Mouse (Mus musculus): Measurements from ENCODE around the gene Htr2a.

Gene Htr2a

DNA sequence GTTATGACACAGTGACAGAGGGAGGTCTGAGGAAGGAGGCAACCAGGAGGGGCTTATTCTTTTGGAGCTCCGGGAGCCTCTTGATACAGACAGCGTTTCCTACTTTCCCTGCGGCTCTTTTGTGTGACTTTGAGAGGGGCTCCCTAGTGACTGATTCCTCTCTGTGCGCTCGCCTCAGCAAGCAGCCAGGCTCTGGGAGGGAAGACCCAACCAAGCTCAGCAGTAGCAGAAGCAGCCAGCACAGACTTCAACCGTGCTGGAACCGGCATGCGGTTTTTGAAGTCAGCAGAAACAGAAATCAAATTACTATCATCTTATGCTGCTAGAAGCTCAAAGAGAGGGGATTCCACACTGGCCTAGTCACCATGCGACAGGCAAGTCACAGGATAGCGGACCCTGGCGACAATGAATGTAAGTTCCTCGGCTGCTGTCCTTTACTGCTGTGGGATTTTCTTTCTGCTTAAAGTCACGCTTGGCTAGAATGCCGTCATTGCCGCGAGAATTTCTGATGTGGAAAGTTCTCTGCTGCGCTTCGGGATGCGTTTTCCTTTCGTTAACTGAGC is at the start of gene Htr2a:
Gene Htr2a, plus strand, starts transcription at position 22 of the 563 bp plus-strand sequence.
- peak; percentile 12 for DNase-seq

DNA sequence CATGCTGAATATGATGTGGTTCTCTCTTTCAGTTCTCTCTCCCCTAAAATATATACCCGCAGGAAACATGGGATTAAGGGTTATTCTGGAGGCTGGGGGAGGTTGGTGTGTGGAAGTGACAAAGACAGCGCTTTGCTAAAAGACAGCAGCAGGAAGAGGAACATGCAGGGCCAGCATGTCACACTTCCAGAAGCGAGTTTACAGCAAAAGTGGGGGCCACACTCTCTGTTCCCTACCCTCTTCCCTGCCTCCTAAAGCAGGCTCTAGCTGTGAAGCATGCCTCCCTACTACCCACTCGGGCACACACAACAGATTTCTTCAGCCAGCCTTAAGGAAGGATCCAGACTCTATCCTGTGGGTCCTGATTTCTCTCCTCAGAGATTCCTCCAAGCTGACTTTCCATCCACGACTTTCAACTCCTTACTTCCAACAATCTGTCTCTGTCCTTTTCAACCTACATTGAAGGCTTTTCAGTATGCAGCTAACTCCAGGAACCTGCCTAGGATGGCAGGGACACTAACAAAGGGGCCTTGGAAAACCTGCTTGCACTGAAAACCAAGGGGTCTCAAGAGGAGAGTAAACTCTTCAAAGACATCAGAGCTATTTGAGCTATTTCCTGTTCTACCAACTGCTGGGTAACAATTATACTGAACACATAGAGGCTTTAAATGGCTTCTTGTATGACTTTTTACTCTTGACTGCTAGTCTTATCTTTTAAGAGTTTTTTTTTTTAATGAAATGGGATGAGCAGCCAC is 39.1 kb upstream of the Htr2a start:
- DNase-seq: no peak

GRCm38 (mm10) chr14:74602543-74602942 is 38.1 kb upstream of the Htr2a start:
- peak; percentile 35 for DNase-seq

GRCm38 (mm10) chr14:74603131-74603766 is 37.4 kb upstream of the Htr2a start:
- no peak for DNase-seq

- no peak for DNase-seq
Observed at GRCm38 (mm10) chr14:74611326-74611725, 29.3 kb upstream of the Htr2a start.

- DNase-seq: peak; percentile 36
Observed at GRCm38 (mm10) chr14:74618858-74619257, 21.8 kb upstream of the Htr2a start.

GRCm38 (mm10) chr14:74638071-74638470 is 2.6 kb upstream of the Htr2a start:
- DNase-seq: peak; percentile 22

- no peak for DNase-seq
Observed at GRCm38 (mm10) chr14:74641668-74642230, 1.1 kb downstream of the Htr2a start.

- peak; percentile 85 for DNase-seq
Observed at GRCm38 (mm10) chr14:74643296-74643695, 2.7 kb downstream of the Htr2a start.

GRCm38 (mm10) chr14:74646107-74646793 is 5.6 kb downstream of the Htr2a start:
- DNase-seq: no peak

DNA sequence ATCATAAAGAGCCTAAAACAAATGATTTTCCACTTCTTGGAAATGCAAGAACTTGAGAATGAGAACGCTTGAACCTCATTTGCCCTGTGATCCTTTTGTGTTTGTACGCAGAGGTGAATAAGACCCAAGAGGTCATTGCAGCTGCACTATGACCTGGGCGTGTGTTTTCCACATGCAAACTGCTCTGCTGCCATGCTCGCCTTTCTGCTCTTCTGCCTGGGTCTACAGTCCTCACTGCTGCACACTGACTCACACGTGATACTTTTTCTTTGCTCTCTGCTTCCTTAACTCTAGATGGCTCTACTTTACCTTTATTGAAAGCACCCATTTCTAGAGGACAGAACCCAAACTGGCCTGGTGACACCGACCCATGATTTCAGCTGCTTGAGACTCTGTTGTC is 9.4 kb downstream of the Htr2a start:
- no peak for DNase-seq

GRCm38 (mm10) chr14:74651678-74652077 is 11.0 kb downstream of the Htr2a start:
- no peak for DNase-seq

DNA sequence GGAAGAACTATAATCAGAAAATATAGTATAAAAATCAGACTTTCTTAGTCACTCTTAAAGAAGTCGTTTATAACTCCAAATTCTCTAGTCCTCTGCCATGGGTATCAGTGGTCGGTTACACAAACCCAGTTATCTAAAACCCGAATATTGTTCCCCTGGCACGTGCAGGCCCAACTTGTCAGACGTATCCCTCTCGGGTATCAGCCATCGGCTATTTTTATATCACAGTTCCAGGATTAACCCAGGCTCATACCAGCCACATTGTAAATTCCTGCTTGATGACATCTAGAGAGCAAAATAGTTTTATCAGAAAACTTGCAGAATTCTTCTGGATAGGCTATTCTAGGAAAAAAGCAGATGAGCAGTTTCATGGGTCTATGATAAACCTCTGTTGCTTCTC is 16.6 kb downstream of the Htr2a start:
- DNase-seq: no peak

GRCm38 (mm10) chr14:74659411-74659841 is 18.8 kb downstream of the Htr2a start:
- no peak for DNase-seq

- peak; percentile 72 for DNase-seq
Observed at GRCm38 (mm10) chr14:74672137-74673019, 31.7 kb downstream of the Htr2a start.

GRCm38 (mm10) chr14:74673020-74673350 is 32.3 kb downstream of the Htr2a start:
- DNase-seq: no peak

- peak; percentile 53 for DNase-seq
Observed at GRCm38 (mm10) chr14:74673584-74673983, 32.9 kb downstream of the Htr2a start.

GRCm38 (mm10) chr14:74679841-74680240 is 39.2 kb downstream of the Htr2a start:
- DNase-seq: no peak

DNA sequence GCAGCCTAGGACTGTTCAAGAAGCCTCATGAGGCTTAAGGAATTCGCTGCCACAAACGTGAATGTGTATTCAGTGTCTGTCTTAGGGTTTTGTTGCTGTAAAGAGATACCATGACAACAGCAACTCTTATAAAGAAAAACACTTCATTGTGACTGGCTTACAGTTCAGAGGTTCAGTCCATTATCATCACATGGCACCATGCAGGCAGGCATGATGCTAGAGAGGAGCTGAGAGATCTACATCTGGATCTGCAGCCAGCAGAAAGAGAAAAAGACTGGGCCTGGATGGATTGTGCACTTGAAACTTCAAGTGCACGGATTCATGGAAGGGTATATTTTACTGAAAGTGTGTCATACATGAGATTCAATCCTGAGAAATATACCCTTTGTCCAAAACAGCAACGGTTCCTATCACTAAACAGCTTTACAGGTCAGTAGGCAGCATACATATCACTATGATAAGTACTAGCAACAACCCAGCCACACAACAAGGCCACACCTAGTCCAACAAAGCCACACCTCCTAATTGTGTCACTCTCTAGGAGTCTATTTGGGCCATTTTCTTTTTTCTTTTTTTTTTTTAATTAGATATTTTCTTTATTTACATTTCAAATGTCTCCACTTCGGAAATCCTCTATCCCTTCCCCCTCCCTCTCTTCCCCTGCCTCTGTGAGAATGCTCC is 43.8 kb downstream of the Htr2a start:
- no peak for DNase-seq

- no peak for DNase-seq
Observed at GRCm38 (mm10) chr14:74691963-74692362, 51.3 kb downstream of the Htr2a start.

DNA sequence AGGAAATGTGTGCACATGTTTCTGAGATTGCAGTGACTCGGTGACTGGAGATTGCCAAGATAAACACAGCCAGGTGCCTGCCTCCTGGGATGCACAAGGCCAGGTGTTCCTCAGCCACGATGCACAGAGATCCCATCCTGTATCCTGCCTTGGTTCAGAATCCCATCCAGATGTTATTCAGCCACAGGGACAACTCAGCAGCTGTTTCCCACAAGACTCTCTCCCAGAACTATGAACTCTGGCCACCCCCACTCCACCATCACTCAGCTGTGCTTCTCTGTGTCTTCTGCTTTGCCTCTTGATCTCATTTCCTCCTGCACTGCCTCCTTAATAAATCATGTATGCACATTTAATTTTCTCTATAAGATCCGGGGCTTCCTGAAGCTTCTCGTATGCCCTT is 56.1 kb downstream of the Htr2a start:
- DNase-seq: no peak

- DNase-seq: no peak
Observed at GRCm38 (mm10) chr14:74697432-74697831, 56.8 kb downstream of the Htr2a start.
